Mouse (Mus musculus) ES-Bruce4 (cell line): ENCODE data around the gene Mrtfb.

Experiments
- CTCF ChIP-seq: IDR thresholded peaks from one replicate; pipeline ENCODE4 v1.8.1; 2011; ENCODE audit warnings: low read depth, low read length
- EP300 ChIP-seq: IDR thresholded peaks from 2 replicates; pipeline ENCODE4 v1.6.1; 2011; ENCODE audit warnings: low read depth, low read length; ENCODE audit not compliant: insufficient read depth
- POLR2A ChIP-seq: IDR thresholded peaks from one replicate; pipeline ENCODE4 v1.8.1; 2011; ENCODE audit warnings: low read length; ENCODE audit not compliant: insufficient read depth

DNA sequence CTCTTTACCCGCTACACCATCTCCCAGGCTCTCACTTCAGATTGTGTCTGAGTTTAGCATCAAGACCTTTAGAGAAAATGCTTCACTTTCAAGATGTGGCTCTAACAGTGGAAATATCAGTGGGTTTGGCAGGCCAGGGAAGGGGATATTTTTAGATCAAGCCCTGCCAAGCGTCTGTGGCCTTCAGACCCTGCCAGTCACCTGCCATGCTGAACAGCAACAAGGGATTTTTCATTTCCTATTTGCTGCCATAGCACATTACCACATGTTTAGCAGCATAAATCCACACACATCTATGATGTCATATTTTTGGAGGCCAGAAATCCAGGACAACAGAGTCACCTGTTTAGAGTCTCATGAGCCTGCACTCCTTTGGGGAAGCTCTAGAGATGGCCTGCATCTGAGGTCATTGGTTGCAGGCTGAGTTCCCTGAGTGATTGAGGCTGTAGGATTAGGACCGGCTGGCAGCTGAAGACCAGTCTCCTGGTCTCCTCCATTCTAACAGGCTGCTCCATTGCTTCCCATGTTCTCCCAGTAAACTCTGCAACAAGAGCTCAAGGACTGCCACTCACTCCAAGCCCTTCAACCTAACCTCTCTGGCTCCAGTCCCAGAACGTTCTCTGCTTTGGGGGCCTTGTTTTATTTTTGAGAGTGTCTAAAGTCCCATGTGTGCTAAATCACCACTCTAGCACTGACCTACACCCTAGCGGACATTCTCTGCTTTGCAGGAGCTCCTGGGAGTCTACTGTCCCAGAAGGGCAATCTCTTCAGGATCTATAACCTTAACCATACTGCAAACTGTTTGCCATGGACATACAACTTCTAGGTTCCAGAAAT is 39.9 kb upstream of the Mrtfb start:
- no peak for TF ChIP-seq EP300
- TF ChIP-seq CTCF: no peak
- no peak for TF ChIP-seq POLR2A
